Mouse (Mus musculus): Measurements from ENCODE around the gene Ttll8. TPM values are rescaled to one million over a fixed set of nuclear protein-coding genes. Genes with fewer than 3 reads are reported as not detected.
A peak's percentile ranks its signal among the peaks of the same experiment; 100 is the strongest.

Ttll8 gene
- 0.06 and 0.13 TPM in 2 replicates for polyA plus RNA-seq (2015; fragmentation: Nextera tagmentation; extraction: Ambion mirVana)

- peak; percentile 80 for ATAC-seq
- H3K4me3 ChIP-seq (ENCODE audit: low read length) = peak within 1 kb of the TSS; percentile 49
- no peaks in the 10 kb centered on the region for H3K9me3 ChIP-seq (ENCODE audit: control insufficient read depth, low read length)
- no peak within 1 kb of the TSS for H3K27ac ChIP-seq (ENCODE audit: low read depth, low read length)
- H3K9ac ChIP-seq (ENCODE audit: low read depth, low read length) = peak within 1 kb of the TSS; percentile 71
- H3K36me3 ChIP-seq (ENCODE audit: control insufficient read depth, insufficient read depth, low read length) = no peaks in the 10 kb centered on the region
- peaks cover 6% of the 10 kb centered on the region; the same call in 1 of the 2 replicates for H3K27me3 ChIP-seq (replicated peaks; ENCODE audit: control insufficient read depth, insufficient read depth, low read length)
- peaks cover 5% of the 10 kb centered on the region for H3K4me1 ChIP-seq (ENCODE audit: control insufficient read depth, insufficient read depth, low read depth, low read length)
- 2% methylated on average over 51 of the region's 53 CpGs for WGBS
- H3K4me2 ChIP-seq (ENCODE audit: low read length) = peak within 1 kb of the TSS; percentile 95
These were observed at the start of gene Ttll8 for GRCm38 (mm10) chr15:88954368-88955072. Gene Ttll8 (minus strand): TSS chr15:88954418.

DNA sequence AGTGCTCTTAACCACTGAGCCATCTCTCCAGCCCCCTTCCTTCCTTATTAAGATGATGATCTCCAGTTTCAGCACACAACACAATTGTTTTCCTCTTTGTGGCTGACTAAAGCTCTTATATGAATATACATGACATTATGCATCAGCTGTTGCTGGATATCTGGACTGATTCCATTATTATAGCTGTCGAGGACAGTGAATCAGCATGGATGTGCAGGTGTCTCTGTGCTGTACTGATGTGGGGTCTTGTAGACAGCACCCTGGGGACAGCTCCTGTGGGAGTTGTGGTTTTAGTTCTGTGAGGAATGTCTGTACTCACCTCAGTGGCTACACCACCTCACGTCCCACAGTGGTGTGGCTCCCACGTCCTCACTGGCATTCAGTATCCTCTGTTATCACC, 47.0 kb upstream of the Ttll8 start:
- Histone ChIP-seq H3K36me3 (ENCODE audit: control insufficient read depth, insufficient read depth, low read length) (no peaks in the 10 kb centered on the region), H3K4me1 (ENCODE audit: control insufficient read depth, insufficient read depth, low read depth, low read length) (no peaks in the 10 kb centered on the region), H3K27ac (ENCODE audit: low read depth, low read length) (no peak overlapping the region), H3K4me3 (ENCODE audit: low read length) (no peak overlapping the region), H3K9ac (ENCODE audit: low read depth, low read length) (no peak overlapping the region), H3K9me3 (ENCODE audit: control insufficient read depth, low read length) (no peaks in the 10 kb centered on the region), H3K4me2 (ENCODE audit: low read length) (no peak overlapping the region), H3K27me3 (replicated peaks; ENCODE audit: control insufficient read depth, insufficient read depth, low read length) (no peaks in the 10 kb centered on the region)
- WGBS = 68% methylated on average over 3 of the region's 3 CpGs
- no peak for ATAC-seq

DNA sequence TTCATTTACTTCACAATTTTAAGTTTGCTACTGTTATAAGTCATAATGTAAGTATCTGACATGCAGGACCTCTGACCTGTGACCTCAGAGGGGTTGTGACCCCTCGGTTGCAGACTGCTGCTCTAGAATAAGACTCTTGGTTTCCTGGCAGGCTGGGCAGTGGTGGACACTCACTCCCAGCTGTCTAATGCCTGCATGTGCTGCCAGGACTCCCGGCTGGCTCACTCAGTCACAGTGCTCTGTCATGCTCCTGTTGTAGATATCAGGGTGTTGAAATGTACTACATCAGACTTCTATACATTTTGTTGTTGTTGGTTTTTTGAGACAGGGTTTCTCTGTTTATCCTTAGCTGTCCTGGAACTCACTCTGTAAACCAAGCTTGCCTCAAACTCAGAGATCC, 46.1 kb upstream of the Ttll8 start:
- H3K9me3 ChIP-seq (ENCODE audit: control insufficient read depth, low read length) = no peaks in the 10 kb centered on the region
- H3K4me3 ChIP-seq (ENCODE audit: low read length) = no peak overlapping the region
- no peaks in the 10 kb centered on the region for H3K27me3 ChIP-seq (replicated peaks; ENCODE audit: control insufficient read depth, insufficient read depth, low read length)
- no peak for ATAC-seq
- no peak overlapping the region for H3K4me2 ChIP-seq (ENCODE audit: low read length)
- no peak overlapping the region for H3K9ac ChIP-seq (ENCODE audit: low read depth, low read length)
- no peak overlapping the region for H3K27ac ChIP-seq (ENCODE audit: low read depth, low read length)
- WGBS = 77% methylated on average over 2 of the region's 2 CpGs
- H3K4me1 ChIP-seq (ENCODE audit: control insufficient read depth, insufficient read depth, low read depth, low read length) = no peaks in the 10 kb centered on the region
- no peaks in the 10 kb centered on the region for H3K36me3 ChIP-seq (ENCODE audit: control insufficient read depth, insufficient read depth, low read length)

DNA sequence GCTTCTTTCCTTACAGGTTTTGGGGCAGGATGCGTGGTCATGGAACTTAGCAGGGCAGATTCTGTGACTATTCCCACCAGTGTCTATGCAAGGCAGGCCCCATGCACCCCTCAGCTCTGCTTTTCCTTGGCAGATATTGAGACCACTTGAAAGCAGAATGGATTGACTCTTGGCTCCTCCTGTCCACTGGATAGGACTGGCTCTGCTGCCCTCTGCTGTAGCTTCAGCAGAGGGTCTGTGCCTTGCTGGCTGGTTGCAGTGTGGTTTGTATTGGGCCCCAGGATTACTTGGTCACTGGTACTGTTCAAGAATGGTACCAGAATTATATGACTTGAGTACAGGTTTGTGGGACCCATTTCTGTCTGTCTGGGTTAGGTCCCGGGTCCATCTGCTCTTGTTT, 44.9 kb upstream of the Ttll8 start:
- Histone ChIP-seq H3K27ac (ENCODE audit: low read depth, low read length) (no peak overlapping the region), H3K36me3 (ENCODE audit: control insufficient read depth, insufficient read depth, low read length) (no peaks in the 10 kb centered on the region), H3K4me2 (ENCODE audit: low read length) (no peak overlapping the region), H3K4me3 (ENCODE audit: low read length) (no peak overlapping the region), H3K9me3 (ENCODE audit: control insufficient read depth, low read length) (no peaks in the 10 kb centered on the region), H3K9ac (ENCODE audit: low read depth, low read length) (no peak overlapping the region), H3K4me1 (ENCODE audit: control insufficient read depth, insufficient read depth, low read depth, low read length) (no peaks in the 10 kb centered on the region), H3K27me3 (replicated peaks; ENCODE audit: control insufficient read depth, insufficient read depth, low read length) (no peaks in the 10 kb centered on the region)
- WGBS = 74% methylated on average over 2 of the region's 2 CpGs
- ATAC-seq = no peak; the same call in 1 of the 2 replicates

- Histone ChIP-seq H3K36me3 (ENCODE audit: control insufficient read depth, insufficient read depth, low read length) (no peaks in the 10 kb centered on the region), H3K9ac (ENCODE audit: low read depth, low read length) (no peak overlapping the region), H3K4me2 (ENCODE audit: low read length) (no peak overlapping the region), H3K27me3 (replicated peaks; ENCODE audit: control insufficient read depth, insufficient read depth, low read length) (no peaks in the 10 kb centered on the region), H3K4me1 (ENCODE audit: control insufficient read depth, insufficient read depth, low read depth, low read length) (no peaks in the 10 kb centered on the region), H3K27ac (ENCODE audit: low read depth, low read length) (no peak overlapping the region), H3K4me3 (ENCODE audit: low read length) (no peak overlapping the region), H3K9me3 (ENCODE audit: control insufficient read depth, low read length) (no peaks in the 10 kb centered on the region)
- no peak for ATAC-seq
- WGBS = 79% methylated on average over 8 of the region's 8 CpGs
These were observed 44.4 kb upstream of the Ttll8 start for GRCm38 (mm10) chr15:88998636-88999035.

DNA sequence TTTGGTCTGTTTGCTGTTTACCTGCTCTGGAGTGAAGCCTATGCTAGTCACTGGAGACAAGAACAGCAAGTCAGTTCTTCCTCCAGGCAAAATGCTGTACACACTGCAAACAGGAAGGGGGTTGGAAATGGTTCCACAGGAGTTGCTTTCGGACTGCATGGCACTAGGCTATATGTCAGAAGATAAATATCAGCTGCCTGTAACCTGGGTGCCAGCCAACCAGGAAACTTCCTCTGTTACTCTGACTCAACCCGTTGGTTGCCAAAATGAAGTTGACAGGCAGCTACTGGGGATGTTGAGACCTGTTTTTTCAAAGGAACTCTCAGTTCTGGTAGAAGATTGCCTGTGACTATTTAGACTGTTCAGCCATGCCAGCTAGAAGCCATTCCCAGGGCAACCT, 35.0 kb upstream of the Ttll8 start:
- ATAC-seq = no peak
- Histone ChIP-seq H3K36me3 (ENCODE audit: control insufficient read depth, insufficient read depth, low read length) (no peaks in the 10 kb centered on the region), H3K27ac (ENCODE audit: low read depth, low read length) (no peak overlapping the region), H3K4me3 (ENCODE audit: low read length) (no peak overlapping the region), H3K27me3 (replicated peaks; ENCODE audit: control insufficient read depth, insufficient read depth, low read length) (no peaks in the 10 kb centered on the region), H3K9me3 (ENCODE audit: control insufficient read depth, low read length) (no peaks in the 10 kb centered on the region), H3K9ac (ENCODE audit: low read depth, low read length) (no peak overlapping the region), H3K4me1 (ENCODE audit: control insufficient read depth, insufficient read depth, low read depth, low read length) (no peaks in the 10 kb centered on the region), H3K4me2 (ENCODE audit: low read length) (no peak overlapping the region)
- 77% methylated on average over 2 of the region's 2 CpGs for WGBS

DNA sequence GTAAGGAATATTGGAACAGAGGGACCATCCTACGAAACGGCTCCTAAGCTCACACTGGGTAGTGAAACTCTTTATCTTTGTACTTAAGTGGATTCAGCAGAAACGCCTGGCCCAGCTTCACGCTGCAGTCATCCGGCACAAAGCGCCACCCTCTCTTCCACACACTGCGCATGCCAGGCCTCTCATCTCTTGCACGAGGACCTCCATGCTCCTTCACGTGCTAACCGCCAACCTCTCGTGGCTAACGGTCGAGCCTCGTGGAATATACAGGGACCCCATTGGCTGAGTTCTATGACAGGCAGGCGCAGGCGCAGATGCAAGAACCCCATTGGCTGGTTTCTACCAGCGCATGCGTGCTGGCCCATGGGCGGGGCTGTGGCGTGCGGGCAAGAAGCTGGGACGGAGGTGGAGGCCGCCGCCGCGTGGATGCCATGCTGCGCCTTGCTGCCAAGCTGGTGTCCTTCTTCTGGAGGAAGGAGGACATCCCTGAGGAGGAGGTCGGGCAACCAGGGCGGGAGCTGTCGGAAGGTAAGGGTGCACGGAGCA, 28.4 kb upstream of the Ttll8 start, which contains the start of gene Mov10l1:
Mov10l1 (plus strand) TSS at position 376 of the 546 bp plus-strand sequence.
- no peak within 1 kb of the TSS for H3K27ac ChIP-seq (ENCODE audit: low read depth, low read length)
- no peak for ATAC-seq
- no peaks in the 10 kb centered on the region for H3K36me3 ChIP-seq (ENCODE audit: control insufficient read depth, insufficient read depth, low read length)
- no peaks in the 10 kb centered on the region for H3K27me3 ChIP-seq (replicated peaks; ENCODE audit: control insufficient read depth, insufficient read depth, low read length)
- H3K4me3 ChIP-seq (ENCODE audit: low read length) = no peak within 1 kb of the TSS
- WGBS = 93% methylated on average over 31 of the region's 31 CpGs
- no peaks in the 10 kb centered on the region; the same call in 1 of the 2 replicates for H3K9me3 ChIP-seq (ENCODE audit: control insufficient read depth, low read length)
- H3K4me1 ChIP-seq (ENCODE audit: control insufficient read depth, insufficient read depth, low read depth, low read length) = no peaks in the 10 kb centered on the region
- no peak within 1 kb of the TSS for H3K9ac ChIP-seq (ENCODE audit: low read depth, low read length)
- H3K4me2 ChIP-seq (ENCODE audit: low read length) = no peak within 1 kb of the TSS

DNA sequence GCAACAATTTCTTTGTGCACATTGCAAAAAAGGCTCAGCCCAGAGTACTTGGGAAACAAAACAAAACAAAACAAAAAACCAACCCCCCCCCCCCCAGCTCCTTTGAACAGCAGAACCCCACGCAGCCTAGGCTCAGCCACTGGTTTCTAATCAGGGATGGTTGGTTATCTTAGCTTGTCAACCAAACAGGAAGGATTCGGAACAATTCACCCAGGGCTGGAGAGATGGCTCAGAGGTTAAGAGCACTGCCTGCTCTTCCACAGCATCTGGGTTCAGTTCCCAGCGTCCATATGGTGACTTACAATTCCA, 24.9 kb upstream of the Ttll8 start:
- Histone ChIP-seq H3K27ac (ENCODE audit: low read depth, low read length) (peak overlapping the region; percentile 60; the same call in 1 of the 2 replicates), H3K9me3 (ENCODE audit: control insufficient read depth, low read length) (no peaks in the 10 kb centered on the region; the same call in 1 of the 2 replicates), H3K27me3 (replicated peaks; ENCODE audit: control insufficient read depth, insufficient read depth, low read length) (no peaks in the 10 kb centered on the region), H3K4me3 (ENCODE audit: low read length) (no peak overlapping the region), H3K4me1 (ENCODE audit: control insufficient read depth, insufficient read depth, low read depth, low read length) (no peaks in the 10 kb centered on the region), H3K9ac (ENCODE audit: low read depth, low read length) (no peak overlapping the region), H3K36me3 (ENCODE audit: control insufficient read depth, insufficient read depth, low read length) (no peaks in the 10 kb centered on the region), H3K4me2 (ENCODE audit: low read length) (no peak overlapping the region)
- no peak for ATAC-seq
- 14% methylated on average over 3 of the region's 3 CpGs for WGBS

DNA sequence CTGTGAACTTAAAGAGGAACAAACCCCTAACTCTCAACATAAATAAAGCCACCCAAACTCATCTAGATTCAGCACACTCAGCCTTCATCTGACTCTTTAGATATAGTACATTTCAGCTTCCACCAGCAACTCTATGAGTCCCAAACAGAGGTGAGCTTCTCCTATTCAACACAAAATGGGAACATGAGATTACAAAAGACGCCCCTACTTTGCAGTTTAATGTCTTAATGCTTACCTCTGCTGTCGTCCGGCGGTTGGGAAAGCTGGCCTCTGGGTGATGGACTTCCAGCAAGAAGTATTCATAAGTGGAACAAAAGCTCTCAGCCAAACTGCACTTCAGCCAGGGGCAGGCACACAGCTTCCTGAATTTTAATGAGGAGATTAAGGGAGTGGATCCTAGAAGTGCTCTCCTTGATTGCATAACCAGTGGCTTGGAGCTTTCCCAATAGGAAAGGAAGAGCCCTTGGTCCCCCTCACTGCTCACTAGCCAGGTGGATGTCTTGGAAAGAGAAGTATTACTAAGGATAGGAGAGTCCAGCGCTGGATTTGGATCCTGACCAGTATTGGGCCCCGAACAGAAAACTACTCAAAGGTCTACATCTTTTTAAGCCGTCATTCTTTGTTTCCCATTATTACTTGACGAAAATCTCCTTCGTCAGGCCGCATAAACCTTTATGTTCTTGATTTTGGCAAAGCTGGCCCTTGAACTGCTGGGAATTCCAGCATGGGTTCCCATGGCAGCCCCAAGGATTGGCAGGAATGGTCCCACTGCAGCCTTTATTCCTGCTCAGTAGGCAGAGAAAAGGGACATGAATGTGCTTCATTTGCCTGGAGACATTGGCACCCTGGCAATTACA, 24.3 kb upstream of the Ttll8 start, which contains the start of gene Mlc1:
Mlc1 (minus strand) TSS at position 727 of the 857 bp plus-strand sequence.
- ATAC-seq = peak; percentile 96
- 14% methylated on average over 10 of the region's 10 CpGs for WGBS
- Histone ChIP-seq H3K36me3 (ENCODE audit: control insufficient read depth, insufficient read depth, low read length) (no peaks in the 10 kb centered on the region), H3K9me3 (ENCODE audit: control insufficient read depth, low read length) (no peaks in the 10 kb centered on the region; the same call in 1 of the 2 replicates), H3K4me2 (ENCODE audit: low read length) (peak within 1 kb of the TSS; percentile 37), H3K4me3 (ENCODE audit: low read length) (peak within 1 kb of the TSS; percentile 16; the same call in 1 of the 2 replicates), H3K27me3 (replicated peaks; ENCODE audit: control insufficient read depth, insufficient read depth, low read length) (no peaks in the 10 kb centered on the region), H3K27ac (ENCODE audit: low read depth, low read length) (peak within 1 kb of the TSS; percentile 60), H3K9ac (ENCODE audit: low read depth, low read length) (no peak within 1 kb of the TSS), H3K4me1 (ENCODE audit: control insufficient read depth, insufficient read depth, low read depth, low read length) (no peaks in the 10 kb centered on the region)
